Mouse (Mus musculus) myocyte (in vitro differentiated cells): ENCODE results near the gene Lsm2.

Experiments used
- CEBPB ChIP-seq: IDR thresholded peaks from 2 replicates; pipeline ENCODE4 v1.6.1; 2011; ENCODE audit warnings: mild to moderate bottlenecking, moderate library complexity; ENCODE audit not compliant: poor library complexity, insufficient read depth, severe bottlenecking
- E2F4 ChIP-seq: IDR thresholded peaks from one replicate; pipeline ENCODE4 v1.6.1; 2011; ENCODE audit warnings: mild to moderate bottlenecking, control low read depth, moderate library complexity; ENCODE audit not compliant: insufficient read depth
- MAX ChIP-seq: IDR thresholded peaks from one replicate; pipeline ENCODE4 v1.6.1; 2011; ENCODE audit warnings: low read depth, mild to moderate bottlenecking, control low read depth
- MYOG ChIP-seq, 3 experiments: IDR thresholded peaks; one replicate each; pipeline ENCODE4 v1.6.1; 2011; ENCODE audit warnings: control low read depth in 2 of 3, low read depth in 2 of 3, mild to moderate bottlenecking in 2 of 3; ENCODE audit not compliant: insufficient read length in 2 of 3, control insufficient read depth in 1 of 3, insufficient read depth in 1 of 3
- POLR2A ChIP-seq: IDR thresholded peaks from one replicate; pipeline ENCODE4 v1.6.1; 2011; ENCODE audit warnings: low read depth, mild to moderate bottlenecking, control low read depth, moderate library complexity; ENCODE audit not compliant: insufficient read length
- POLR2AphosphoS2 ChIP-seq: IDR thresholded peaks from one replicate; pipeline ENCODE4 v1.6.1; 2011; ENCODE audit warnings: low read depth, control low read depth; ENCODE audit not compliant: insufficient read length
- SRF ChIP-seq: IDR thresholded peaks from one replicate; pipeline ENCODE4 v1.6.1; 2011; ENCODE audit warnings: low read depth; ENCODE audit not compliant: control insufficient read depth, insufficient read length
- TCF12 ChIP-seq: IDR thresholded peaks from one replicate; pipeline ENCODE4 v1.6.1; 2011; ENCODE audit warnings: mild to moderate bottlenecking, control low read depth; ENCODE audit not compliant: poor library complexity, insufficient read depth, severe bottlenecking
- TCF3 ChIP-seq: IDR thresholded peaks from one replicate; pipeline ENCODE4 v1.6.1; 2011; ENCODE audit warnings: low read depth, control low read depth; ENCODE audit not compliant: insufficient read length
- USF1 ChIP-seq: IDR thresholded peaks from one replicate; pipeline ENCODE4 v1.6.1; 2011; ENCODE audit warnings: low read depth, mild to moderate bottlenecking, control low read depth, moderate library complexity

- TF ChIP-seq TCF12: no peak
- TF ChIP-seq CEBPB: no peak
- no peak for TF ChIP-seq TCF3
- TF ChIP-seq MAX: no peak
- TF ChIP-seq POLR2A: peak; percentile 28
- TF ChIP-seq MYOG (IDR thresholded peaks at IDR 0.05; ENCODE audit: control insufficient read depth in 1 of 3, insufficient read depth in 1 of 3, insufficient read length in 2 of 3, low read depth in 2 of 3): no peak
- no peak for TF ChIP-seq SRF
- no peak for TF ChIP-seq USF1
- no peak for TF ChIP-seq POLR2AphosphoS2
- no peak for TF ChIP-seq E2F4
Observed at GRCm38 (mm10) chr17:35011440-35011839, 29.8 kb downstream of the Lsm2 start.
